Mouse (Mus musculus): ENCODE data around the gene Lhb. TPM values are rescaled to one million over a fixed set of nuclear protein-coding genes. Genes with fewer than 3 reads are reported as not detected.
"Not testable (repeated sequence)": the region's sequence is repeated elsewhere in the genome, so short reads cannot be mapped to it uniquely, and the experiment has no call there.

Gene Lhb
- polyA plus RNA-seq (2012; rRNA removed) = 0.80 and 2.1 TPM in 2 replicates

DNA sequence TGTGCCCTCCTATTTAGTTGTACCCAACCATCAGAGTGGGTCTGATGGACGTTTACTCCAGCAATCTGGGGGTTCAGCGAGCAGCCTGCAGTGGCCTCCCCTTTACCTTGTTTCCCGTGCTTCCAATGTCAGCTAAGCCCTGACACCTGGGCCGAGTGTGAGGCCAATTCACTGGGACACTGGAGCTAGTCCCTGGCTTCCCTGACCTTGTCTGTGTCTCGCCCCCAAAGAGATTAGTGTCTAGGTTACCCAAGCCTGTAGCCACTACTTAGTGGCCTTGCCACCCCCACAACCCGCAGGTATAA lies at the start of gene Lhb:
Gene Lhb, plus strand, starts transcription at position 206 of the 305 bp plus-strand sequence.
- no peak for DNase-seq (ENCODE audit: low read depth)

DNA sequence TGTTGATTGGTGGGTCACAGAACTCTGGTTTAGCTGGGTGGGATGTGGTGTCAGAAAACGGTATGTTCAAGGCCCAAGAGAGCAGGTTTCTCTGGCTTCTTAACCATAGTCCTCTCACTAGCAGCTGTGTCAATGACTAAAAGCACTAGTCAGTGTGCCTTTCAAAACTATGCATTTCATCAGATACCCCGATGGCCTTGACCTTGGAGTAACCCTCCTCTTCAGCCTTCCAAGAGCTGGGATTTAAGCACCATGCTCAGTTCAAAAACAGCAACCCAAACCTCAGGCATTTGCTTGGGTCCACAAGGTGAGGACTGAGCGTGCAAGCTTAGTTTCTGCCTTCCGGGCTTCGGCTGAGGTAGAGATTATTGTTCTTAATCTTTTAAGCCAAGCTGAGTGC lies 48.2 kb upstream of the Lhb start:
- no peak for DNase-seq (ENCODE audit: low read depth)

DNA sequence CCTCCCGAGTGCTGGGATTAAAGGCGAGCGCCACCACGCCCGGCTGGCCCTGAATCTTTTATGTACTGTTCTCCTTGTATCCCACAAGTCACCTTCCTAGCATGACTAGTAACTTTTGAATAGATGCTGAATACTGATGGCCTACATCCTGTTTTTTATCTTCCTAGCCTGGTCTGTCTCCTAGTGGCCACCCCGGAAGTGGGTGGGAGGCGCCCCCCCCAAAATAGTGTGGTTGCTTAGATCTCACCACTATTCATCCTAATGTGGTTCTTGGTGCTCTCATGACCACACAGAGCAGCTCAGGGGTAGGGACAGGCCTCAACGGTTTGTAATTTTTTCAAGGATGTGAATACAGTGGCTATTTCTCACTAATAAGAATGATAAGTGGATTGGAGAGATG lies 46.0 kb upstream of the Lhb start:
- DNase-seq (ENCODE audit: low read depth) = no peak

- no peak for DNase-seq (ENCODE audit: low read depth)
These were observed 44.6 kb upstream of the Lhb start for GRCm38 (mm10) chr7:45376057-45376456.

DNA sequence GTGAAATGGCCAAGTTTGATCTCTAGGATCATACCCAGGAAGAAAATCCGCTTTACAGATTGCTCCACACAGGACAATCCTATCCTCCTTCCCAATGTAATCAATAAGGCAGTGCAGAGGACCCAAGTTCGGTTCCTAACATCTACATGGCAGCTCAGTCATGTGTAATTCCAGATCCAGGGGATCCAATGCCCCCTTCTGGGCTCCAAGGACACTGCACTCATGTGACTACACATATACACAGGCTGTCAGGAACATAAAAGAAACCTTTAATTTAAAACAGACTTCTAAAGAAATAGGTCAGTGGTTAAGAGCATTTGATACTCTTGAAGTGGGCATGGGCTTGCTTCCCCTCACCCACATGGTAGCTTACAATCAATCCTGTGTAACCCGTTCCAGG lies 34.5 kb upstream of the Lhb start:
- no peak for DNase-seq (ENCODE audit: low read depth)

- DNase-seq (ENCODE audit: low read depth) = no peak
These were observed 25.5 kb upstream of the Lhb start for GRCm38 (mm10) chr7:45395129-45395541.

GRCm38 (mm10) chr7:45395578-45396336 lies 24.9 kb upstream of the Lhb start, which contains the start of gene Snrnp70:
Gene Snrnp70, minus strand, starts transcription at chr7:45395742.
- peak; percentile 97 for DNase-seq (ENCODE audit: low read depth)

- not testable (repeated sequence) for DNase-seq (ENCODE audit: low read depth)
These were observed 24.3 kb upstream of the Lhb start for GRCm38 (mm10) chr7:45396337-45396775.

DNA sequence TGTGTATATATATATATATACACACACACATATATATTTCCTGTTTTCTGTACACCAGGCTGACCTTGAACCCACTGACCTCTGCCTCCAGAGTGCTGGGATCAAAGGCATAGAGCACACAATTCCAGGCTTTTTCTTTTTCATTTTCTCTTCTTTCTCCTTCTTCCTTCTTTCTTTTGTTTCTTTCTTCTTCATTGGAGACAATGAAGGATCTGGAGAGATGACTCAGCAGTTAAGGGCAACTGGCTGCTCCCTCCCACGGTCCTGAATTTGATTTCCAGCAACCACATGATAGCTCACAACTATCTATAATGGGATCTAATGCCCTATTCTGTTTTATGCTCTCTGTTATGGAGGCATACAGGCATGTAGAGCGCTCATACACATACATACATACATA lies 23.8 kb upstream of the Lhb start:
- no peak for DNase-seq (ENCODE audit: low read depth)

- no peak for DNase-seq (ENCODE audit: low read depth)
These were observed 19.0 kb upstream of the Lhb start for GRCm38 (mm10) chr7:45401521-45402085.

DNA sequence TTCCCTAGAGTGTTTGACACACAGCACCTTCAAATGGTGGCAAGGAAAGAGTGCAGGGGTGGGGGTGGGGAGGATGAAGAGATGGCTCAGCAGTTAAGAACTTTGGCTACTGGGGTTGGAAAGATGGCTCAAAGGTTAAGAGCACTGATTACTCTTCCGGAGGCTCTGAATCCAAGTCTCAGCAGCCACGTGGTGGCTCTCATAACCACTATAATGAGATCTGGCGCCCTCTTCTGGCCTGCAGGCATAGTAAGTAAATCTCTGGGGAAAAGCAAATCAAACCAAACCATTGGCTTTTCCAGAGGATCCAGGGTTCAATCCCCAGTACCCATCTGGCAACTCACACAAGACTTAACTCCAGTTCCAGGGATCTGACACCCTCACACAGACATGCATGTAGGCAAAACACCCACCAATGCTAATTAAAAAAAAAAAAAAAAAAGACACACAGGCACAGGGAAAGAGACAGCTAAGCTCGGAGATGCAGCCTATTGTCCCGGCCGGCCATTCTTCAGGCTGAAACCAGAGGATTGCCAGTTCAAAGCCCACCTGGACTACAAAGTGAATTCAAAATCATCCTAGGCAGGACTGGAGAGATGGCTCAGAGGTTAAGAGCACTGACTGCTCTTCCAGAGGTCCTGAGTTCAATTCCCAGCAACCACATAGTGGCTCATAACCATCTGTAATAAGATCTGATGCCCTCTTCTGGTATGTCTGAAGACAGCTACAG lies 16.9 kb upstream of the Lhb start:
- no peak for DNase-seq (ENCODE audit: low read depth)

GRCm38 (mm10) chr7:45405091-45406075 lies 15.2 kb upstream of the Lhb start, which contains the start of gene Kcna7:
Gene Kcna7, plus strand, starts transcription at chr7:45405653.
- DNase-seq (ENCODE audit: low read depth) = no peak

GRCm38 (mm10) chr7:45406157-45407156 lies 14.2 kb upstream of the Lhb start:
- DNase-seq (ENCODE audit: low read depth) = no peak

GRCm38 (mm10) chr7:45407836-45408235 lies 12.8 kb upstream of the Lhb start:
- no peak for DNase-seq (ENCODE audit: low read depth)

GRCm38 (mm10) chr7:45408351-45408750 lies 12.3 kb upstream of the Lhb start:
- no peak for DNase-seq (ENCODE audit: low read depth)

DNA sequence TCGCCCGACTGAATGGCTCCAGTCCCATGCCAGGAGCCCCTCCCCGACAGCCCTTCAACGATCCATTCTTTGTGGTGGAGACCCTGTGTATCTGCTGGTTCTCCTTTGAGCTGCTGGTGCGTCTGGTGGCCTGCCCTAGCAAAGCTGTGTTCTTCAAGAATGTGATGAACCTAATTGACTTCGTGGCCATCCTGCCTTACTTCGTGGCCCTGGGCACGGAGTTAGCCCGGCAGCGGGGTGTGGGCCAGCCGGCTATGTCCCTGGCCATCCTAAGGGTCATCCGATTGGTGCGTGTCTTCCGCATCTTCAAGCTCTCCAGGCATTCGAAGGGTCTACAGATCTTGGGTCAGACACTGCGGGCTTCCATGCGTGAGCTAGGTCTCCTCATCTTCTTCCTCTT lies 11.7 kb upstream of the Lhb start:
- DNase-seq (ENCODE audit: low read depth) = no peak

- no peak for DNase-seq (ENCODE audit: low read depth)
These were observed 11.0 kb upstream of the Lhb start for GRCm38 (mm10) chr7:45409497-45410163.

GRCm38 (mm10) chr7:45412421-45412820 lies 8.2 kb upstream of the Lhb start:
- no peak for DNase-seq (ENCODE audit: low read depth)

DNA sequence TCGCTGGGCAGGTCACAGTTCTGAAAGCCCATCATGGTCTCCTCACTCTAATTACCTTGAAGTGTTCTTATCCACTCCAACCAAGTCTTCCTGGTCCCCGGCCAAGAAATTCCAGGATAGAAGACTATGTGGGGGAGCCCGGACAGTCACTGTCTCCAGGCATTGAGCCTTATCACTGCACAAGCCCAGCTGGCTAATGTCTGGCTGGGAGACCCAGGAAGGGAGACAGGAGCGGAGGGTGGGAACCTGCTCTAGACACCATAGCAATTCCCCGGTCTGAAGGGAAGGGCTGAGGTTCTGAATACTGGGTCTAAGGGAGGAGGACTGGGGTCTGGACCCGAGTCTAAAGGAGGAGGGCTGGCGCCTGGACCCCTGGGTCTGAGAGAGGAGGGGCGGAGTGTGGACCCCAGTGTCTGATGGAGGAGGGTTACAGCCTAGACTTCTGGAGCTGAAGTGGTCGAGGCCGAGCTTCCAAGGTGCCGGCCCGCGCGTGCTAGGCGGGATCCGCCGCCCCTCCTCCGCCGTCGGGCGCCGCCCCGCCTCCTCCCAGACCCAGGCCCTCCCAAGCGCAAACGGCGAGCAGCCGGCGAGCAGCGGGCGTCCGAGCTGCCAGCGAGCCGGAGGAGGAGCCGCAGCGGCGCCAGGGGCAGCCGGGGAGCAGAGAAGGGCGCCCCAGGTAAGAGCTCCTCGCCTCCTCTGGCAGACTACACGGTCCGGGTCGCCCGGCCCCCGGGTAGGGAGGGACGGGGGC lies 7.3 kb upstream of the Lhb start, which contains the start of gene Ntf5:
Gene Ntf5, plus strand, starts transcription at position 583 of the 751 bp plus-strand sequence.
- no peak for DNase-seq (ENCODE audit: low read depth)
